Mouse (Mus musculus) gastrocnemius, postnatal 25 days (tissue): Measurements from ENCODE around the gene Ror2. TPM values are rescaled to one million over a fixed set of nuclear protein-coding genes. Genes with fewer than 3 reads are reported as not detected.
A peak's percentile ranks its signal among the peaks of the same experiment; 100 is the strongest.
"Not testable (repeated sequence)": the region's sequence is repeated elsewhere in the genome, so short reads cannot be mapped to it uniquely, and the experiment has no call there.

Experiments used
- DNase-seq: peaks from one replicate; pipeline ENCODE4 v3.0.0; 2022
- long read RNA-seq, 2 experiments: library from polyadenylated mRNA; stranded (forward); transcript quantifications; one replicate each; pipeline ENCODE4 v2.0.0; 2021
- total RNA-seq, 2 experiments: library from RNA; stranded (reverse); gene quantifications; 1 replicate in 1 of 2; 2 replicates in 1 of 2; pipeline ENCODE4 v1.2.3; 2021

Ror2 gene
- under 1 TPM; 0.83 to 0.90 TPM for total RNA-seq
- long read RNA-seq, experiment 1: 0 reads
- long read RNA-seq, experiment 2, partial matches to known transcripts: 0 of 1 reads
- long read RNA-seq, experiment 2, other reads (novel, unspliced or antisense): 0 of 1 reads

GRCm38 (mm10) chr13:53285756-53286361 is at the start of gene Ror2:
Ror2 (minus strand) TSS chr13:53286124.
- DNase-seq: peak; percentile 75

DNA sequence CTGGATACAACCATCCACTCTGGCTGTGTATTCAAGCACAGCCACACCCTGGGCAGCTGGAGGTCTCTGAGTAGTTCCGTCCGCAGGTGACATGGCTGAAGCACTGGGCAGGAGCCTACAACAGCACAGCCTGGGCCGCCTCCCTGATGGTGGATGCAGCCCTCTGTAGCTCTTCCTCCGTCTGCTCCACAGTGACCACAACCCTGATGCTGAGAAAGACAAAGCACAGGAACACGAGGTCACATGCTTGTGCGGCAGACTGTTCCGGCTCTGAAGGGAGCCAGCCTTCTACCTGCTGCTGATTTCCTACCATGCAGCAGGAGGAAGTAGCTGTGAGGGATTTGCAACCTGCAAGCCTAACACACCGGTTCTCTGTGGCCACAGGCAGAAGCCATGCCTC is 47.8 kb upstream of the Ror2 start:
- DNase-seq: no peak

DNA sequence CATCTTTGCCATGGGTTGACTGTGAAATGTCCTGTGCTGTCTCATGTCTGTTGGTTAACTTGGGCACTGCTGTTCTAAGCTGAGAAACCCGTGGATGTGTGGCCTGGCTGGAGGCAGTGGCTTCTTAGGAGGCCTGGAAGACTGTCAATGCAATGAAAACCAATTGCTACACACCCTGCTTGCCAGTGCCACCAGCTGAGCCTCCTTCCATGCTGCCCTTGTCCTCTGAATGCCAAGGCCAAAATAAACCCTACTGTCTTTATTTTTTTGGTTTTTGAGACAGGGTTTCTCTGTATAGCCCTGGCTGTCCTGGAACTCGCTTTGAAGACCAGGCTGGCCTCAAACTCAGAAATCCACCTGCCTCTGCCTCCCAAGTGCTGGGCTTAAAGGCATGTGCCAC is 44.3 kb upstream of the Ror2 start:
- DNase-seq: no peak

- no peak for DNase-seq
Observed at GRCm38 (mm10) chr13:53325531-53325930, 39.6 kb upstream of the Ror2 start.

DNA sequence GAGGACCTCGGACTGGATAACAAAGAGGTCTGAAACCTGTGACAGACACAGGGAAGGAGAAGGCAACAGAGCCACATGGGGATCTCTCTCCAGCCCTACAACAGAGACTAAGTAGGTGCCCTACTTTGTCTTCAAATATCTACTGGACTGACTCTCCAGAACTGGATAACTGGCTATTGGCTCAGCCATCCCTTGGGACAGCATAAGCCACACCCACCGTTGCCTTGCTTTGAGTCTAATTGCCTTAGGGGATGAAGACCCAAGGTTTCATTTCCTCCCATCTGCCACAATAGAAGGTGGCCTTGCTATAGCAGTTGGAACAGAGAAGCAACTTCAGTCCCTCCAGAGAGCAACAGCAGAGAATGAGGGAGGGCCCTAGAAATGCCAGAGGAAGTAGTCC is 37.7 kb upstream of the Ror2 start:
- DNase-seq: no peak

DNA sequence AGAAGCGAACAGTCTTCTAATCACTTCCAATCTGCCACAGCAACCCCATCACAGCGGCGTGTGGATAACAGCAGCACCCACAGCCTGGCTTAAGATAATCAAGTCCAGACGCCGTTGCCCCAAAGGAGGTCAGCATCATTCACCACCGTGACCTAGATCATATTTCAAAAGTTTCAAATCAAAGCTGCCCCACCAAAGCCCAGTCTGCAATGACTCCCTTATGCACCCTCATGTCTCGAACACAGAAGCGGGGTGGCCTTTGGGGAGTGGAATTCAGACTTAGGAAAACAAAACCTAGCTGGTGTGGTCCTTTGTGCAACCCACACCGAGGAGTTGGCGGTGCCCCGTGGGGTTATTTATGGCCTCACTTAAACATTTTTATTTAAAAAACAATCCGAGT is 35.0 kb upstream of the Ror2 start:
- no peak for DNase-seq

GRCm38 (mm10) chr13:53316515-53317295 is 30.8 kb upstream of the Ror2 start:
- no peak for DNase-seq

GRCm38 (mm10) chr13:53315757-53316156 is 29.8 kb upstream of the Ror2 start:
- DNase-seq: not testable (repeated sequence)

GRCm38 (mm10) chr13:53310442-53310841 is 24.5 kb upstream of the Ror2 start:
- DNase-seq: no peak

DNA sequence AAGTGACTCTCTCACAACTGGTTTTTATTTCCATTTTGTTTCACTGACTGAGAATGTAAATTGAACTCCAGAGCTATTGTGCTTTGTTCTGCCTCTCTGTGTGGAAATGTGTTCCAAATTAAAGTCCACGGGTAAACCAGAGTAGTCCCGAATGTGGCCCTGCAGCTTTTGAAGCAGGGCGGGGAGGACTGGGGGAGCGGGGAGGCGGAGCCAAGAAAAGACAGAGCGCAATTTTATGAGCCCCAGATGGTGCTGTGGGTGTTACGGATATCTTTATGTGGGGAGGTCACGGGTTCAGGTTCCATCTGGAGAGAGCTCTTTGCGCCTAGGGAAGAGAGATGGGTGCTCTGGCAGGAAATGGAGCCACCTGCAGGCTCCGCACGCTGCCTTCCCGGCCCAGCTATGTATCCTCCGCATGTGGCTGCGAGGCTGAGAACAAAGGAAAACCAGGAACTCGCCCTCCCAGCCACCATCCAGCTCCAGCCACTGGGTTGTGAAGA is 23.8 kb upstream of the Ror2 start:
- peak; percentile 40 for DNase-seq

DNA sequence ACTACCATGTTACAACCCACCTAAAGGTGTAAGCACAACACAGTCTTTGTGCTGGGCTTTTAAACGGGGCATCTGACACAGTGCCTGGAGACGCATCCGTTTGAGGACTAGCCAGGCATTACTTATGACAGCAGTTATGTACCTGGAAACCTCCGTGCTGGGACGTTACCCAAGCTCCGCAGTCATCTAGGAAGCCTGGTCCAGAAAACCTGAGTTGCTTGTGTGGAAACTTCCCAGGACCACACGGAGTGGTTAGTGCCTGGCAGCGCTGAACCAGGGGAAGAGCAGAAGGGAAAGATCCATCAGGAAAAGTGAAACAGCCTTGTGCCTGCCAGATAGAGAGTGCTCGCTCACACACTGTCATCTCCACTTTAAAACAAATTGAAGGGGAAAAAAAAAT is 23.2 kb upstream of the Ror2 start:
- DNase-seq: no peak

DNA sequence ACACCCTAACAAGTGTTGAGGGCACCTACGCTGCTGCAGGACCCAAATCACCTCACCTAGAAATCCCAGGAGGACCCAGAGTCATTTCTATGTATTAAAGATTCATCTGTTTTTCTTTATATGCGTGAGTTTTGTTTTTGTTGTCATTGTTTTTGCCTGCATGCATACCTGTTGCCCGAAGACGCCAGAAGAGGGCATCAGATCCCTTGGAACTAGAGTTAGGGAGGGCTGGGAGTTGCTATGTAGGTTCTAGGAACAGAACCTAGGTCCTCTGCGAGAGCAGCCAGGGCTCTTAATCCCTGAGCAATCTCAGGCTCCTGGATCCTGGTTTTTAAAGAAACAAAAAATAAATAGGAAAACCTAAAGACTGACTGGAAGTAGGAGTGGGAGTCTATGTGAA is 20.9 kb upstream of the Ror2 start:
- no peak for DNase-seq

- no peak for DNase-seq
Observed at GRCm38 (mm10) chr13:53305256-53305655, 19.3 kb upstream of the Ror2 start.

- DNase-seq: no peak
Observed at GRCm38 (mm10) chr13:53302688-53303087, 16.8 kb upstream of the Ror2 start.

DNA sequence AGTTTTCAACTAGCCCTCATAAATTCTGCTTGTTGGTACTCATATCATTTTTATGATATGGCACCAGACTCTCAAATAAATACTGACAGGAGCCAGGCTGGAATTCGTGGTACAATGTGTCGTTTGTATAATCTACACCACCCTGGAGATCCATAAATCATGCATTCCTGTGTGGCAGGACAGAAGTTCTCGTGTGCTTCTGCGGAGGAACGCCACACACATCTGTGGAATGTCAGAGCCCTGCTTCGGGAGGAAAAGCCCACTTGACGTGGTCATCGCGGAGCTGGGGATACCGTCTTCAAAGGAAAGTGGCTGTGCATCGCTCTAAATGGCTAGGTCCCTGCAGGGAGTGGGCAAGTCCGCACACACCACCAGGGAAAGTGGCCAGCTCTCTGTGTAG is 7.1 kb upstream of the Ror2 start:
- no peak for DNase-seq

- no peak for DNase-seq
Observed at GRCm38 (mm10) chr13:53292244-53292643, 6.3 kb upstream of the Ror2 start.

DNA sequence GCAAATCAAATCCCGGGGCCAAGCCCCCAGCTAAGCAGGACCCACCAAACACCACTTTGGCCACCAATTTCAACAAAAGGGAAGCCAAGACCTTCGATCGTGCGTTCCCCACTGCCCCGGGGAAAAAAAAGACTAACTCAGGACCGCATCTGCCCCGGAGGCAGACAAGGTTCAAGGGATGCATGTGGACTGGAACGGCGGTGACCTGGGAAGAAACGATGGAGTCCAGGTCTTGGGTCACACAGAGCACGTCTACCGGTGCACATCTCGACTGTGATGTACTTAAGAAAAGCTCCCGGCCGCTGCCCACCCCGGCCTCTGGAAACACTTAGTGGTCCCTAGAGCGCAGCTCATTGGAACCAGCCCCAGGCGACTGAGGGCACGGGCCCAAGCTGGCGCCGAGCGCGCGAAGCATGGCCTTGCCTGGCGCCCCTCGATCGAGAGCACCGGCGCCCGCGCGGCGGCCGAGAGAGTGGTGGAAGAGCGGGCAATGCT is 616 bp downstream of the Ror2 start:
- DNase-seq: peak; percentile 30

- no peak for DNase-seq
Observed at GRCm38 (mm10) chr13:53284740-53285191, 1.2 kb downstream of the Ror2 start.

DNA sequence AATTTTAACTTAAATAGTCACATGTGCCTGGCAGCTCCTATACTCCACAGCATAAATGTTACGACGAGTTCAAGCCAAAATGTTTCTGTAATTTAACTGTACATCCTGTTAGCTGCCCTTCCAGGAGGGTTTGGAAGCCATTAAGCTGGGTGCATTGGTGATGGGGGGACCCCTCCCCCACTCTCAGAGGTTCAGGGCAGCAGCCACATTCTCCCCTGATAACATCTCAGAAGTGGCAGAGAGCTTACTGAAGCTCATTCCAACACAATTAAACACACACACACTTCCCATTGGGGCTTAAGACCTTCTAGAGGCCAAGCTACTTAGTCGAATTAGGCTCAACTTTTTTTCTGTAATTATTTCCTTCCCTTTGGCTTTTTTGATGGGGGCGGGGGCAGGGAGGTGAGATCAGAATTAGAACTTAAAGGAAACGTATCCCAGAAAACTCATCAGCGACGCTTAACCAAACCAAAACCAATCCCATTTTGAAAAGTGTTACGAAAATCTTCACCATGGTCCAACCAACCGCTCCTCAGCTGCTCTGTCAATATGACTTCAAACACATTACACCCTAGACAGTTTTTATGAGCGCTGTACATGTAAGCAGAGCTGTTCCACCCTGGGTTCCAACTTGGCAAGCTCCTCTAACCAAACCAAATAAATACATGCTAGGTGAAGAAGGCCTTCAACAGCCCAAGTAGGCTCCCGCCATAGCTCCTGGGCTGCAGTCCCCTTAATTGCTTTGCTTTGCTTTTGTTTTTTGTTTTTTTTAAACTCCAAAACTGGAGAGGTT is 4.1 kb downstream of the Ror2 start:
- no peak for DNase-seq

- no peak for DNase-seq
Observed at GRCm38 (mm10) chr13:53278908-53279307, 7.0 kb downstream of the Ror2 start.

DNA sequence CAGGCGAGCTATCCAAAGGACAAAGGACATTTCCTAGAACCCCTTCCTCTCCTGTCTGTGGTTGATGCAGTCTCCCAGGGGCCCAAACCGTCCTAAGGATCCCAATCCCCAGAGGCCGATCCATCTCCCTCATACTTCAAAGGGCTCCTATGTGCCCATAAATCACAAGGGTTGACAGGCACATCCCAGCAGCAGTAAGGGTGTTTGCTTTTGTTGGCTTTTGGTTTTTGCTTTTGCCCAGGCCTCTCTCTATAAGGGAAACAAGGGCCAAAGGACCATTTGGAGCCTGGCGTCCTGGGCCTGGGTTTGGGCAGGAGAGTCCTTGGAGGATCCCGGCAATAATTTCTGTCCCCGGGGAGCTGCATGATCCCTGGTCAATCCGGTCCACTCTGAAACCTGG is 9.5 kb downstream of the Ror2 start:
- no peak for DNase-seq

DNA sequence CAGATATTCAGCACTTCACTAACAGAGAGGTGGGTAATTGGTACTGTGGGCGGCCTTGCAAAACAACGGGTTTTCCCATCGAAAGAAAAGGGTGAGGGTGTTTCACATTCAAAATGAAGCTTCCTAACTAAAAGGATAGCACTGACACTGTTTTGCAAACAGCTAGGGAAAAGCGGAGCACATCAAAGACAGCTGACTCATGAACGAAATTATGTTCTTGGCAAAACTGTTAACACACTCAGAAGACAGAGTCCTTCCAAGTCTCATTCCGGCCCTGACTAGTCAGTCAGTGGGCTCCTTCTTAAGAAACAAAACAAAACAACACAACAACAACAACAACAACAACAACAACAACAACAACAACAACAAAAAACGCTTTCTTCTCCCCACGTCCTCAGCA is 10.1 kb downstream of the Ror2 start:
- DNase-seq: peak; percentile 25
